In the genomic region with DNA sequence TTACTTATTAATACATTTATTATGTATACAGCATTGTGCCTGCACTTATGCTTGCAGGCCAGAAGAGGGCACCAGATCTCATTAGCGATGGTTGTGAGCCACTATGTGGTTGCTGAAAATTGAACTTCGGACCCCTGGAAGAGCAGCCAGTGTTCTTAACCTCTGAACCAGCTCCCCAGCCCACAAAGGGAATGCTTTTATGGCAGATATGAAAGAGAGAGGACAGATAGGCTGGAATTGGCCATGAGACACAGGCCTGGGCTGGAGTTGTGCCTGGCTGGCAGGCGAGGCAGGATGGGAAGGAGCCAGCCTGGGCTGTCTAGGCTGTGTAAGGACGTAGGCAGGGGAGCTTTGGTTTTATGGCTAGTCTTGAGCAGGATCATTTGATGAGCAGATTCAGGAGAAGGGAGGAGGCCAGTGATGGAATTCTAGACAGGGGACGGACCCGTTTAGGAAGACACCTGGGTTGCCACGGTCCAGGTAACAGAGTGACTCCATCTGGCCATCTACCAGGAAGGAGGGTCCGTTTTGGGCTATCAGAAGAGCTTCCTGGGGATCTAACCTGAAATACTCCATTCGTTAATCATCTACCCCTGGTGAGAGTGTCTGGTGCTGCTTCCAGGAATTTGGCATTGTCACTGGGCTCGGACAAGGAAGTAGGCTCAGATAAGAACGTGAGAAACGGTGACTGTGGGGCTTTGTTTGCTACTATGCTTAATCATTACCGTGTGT, we compare ENCODE assay signal across 9 mouse cellular contexts. TPM values are rescaled to one million over a fixed set of nuclear protein-coding genes. Genes with fewer than 3 reads are reported as not detected.
DNase-seq lines count a peak whose midpoint lies in the region; ATAC-seq lines count a peak whose summit lies in the region.
"Had no signal": no experiment of that assay in that cellular context is flagged by ENCODE, and none has a peak within 500 bp of the region (broad histone marks: within the 10 kb centered on the region; RNA-seq: fewer than 3 reads in every experiment).

No protein-coding gene starts in this region.

- 32% methylated on average over 13 of the region's 13 CpGs for WGBS in heart, embryonic 12.5 days
- 35% methylated on average over 13 of the region's 13 CpGs for WGBS in kidney, embryonic 16.5 days

- no peaks in the 10 kb centered on the region for H3K9me3 ChIP-seq in heart, embryonic 12.5 days (replicated peaks)
- H3K9me3 ChIP-seq in kidney, embryonic 16.5 days (ENCODE audit: low read length) = no peaks in the 10 kb centered on the region

- H3K27ac ChIP-seq in heart, embryonic 12.5 days (ENCODE audit: poor library complexity, severe bottlenecking) = no peak overlapping the region
- peak overlapping the region; percentile 91 for H3K27ac ChIP-seq in kidney, embryonic 16.5 days (ENCODE audit: low read length)

- no peak overlapping the region for H3K9ac ChIP-seq in heart, embryonic 12.5 days
- peak overlapping the region; percentile 5; the same call in 1 of the 2 replicates for H3K9ac ChIP-seq in kidney, embryonic 16.5 days (replicated peaks; ENCODE audit: low read length)

- peak; percentile 27 for DNase-seq in spleen, adult 12 weeks (ENCODE audit: low spot score)
- DNase-seq in spleen, postnatal 36 days (ENCODE audit: low spot score in 2 of 2) = no peak
- DNase-seq in cerebellum, adult 8-10 months = peak; percentile 28
- peak; percentile 50 for DNase-seq in lung, postnatal 36 days
- no peak for DNase-seq in gastrocnemius, postnatal 36 days

- peak overlapping the region; percentile 77 for H3K4me2 ChIP-seq in heart, embryonic 12.5 days
- H3K4me2 ChIP-seq in kidney, embryonic 16.5 days (replicated peaks; ENCODE audit: low read depth, low read length) = peak overlapping the region; percentile 81

- H3K36me3 ChIP-seq in heart, embryonic 12.5 days = peaks cover 21% of the 10 kb centered on the region
- peaks cover 20% of the 10 kb centered on the region for H3K36me3 ChIP-seq in kidney, embryonic 16.5 days (ENCODE audit: insufficient read depth, low read length)

- H3K4me1 ChIP-seq in heart, embryonic 12.5 days (replicated peaks) = peaks cover 14% of the 10 kb centered on the region
- H3K4me1 ChIP-seq in kidney, embryonic 16.5 days (ENCODE audit: insufficient read depth, low read length) = peaks cover 14% of the 10 kb centered on the region

- H3K27me3 ChIP-seq in heart, embryonic 12.5 days (replicated peaks) = no peaks in the 10 kb centered on the region
- no peaks in the 10 kb centered on the region for H3K27me3 ChIP-seq in kidney, embryonic 16.5 days (ENCODE audit: insufficient read depth, low read length)

- intact Hi-C loops in gastrocnemius, postnatal 36 days (cut with DNase I) = loop anchor here (2.0 to 10.0 kb wide), 4 partner anchors 46 to 266 kb away; a partner anchor contains a TSS

- ATAC-seq in heart, embryonic 12.5 days (ENCODE audit: insufficient number of reproducible peaks, low FRiP score) = 0 out of 2 replicates have a peak, but pooled peaks have one; percentile 31
- ATAC-seq in kidney, embryonic 16.5 days (ENCODE audit: low FRiP score, low TSS enrichment) = peak; percentile 21
- ATAC-seq in megakaryocyte progenitor cell, adult 5-6 weeks (replicated peaks; ENCODE audit: poor library complexity) = no peak

- H3K4me3 ChIP-seq in heart, embryonic 12.5 days = peak overlapping the region; percentile 99; the same call in 1 of the 2 replicates
- no peak overlapping the region for H3K4me3 ChIP-seq in kidney, embryonic 16.5 days (ENCODE audit: low read length)

RNA-seq across cellular contexts. Expression of a gene that starts 1.0 kb away (rescaled TPM):
- polyA plus RNA-seq in heart, embryonic 12.5 days (2016; fragmentation: Nextera tagmentation; extraction: Ambion mirVana) = 2.5 TPM in 2 replicates
- 4.0 and 4.1 TPM in 2 replicates for polyA plus RNA-seq in kidney, embryonic 16.5 days (2015; fragmentation: Nextera tagmentation; extraction: Ambion mirVana)
- total RNA-seq in gastrocnemius, postnatal 36 days (2021) = 1 to 10 TPM; 5.1 to 5.9 TPM
- 4.7 and 5.1 TPM in 2 replicates for total RNA-seq in megakaryocyte progenitor cell, adult 5-6 weeks (2015)
- 2.0 and 3.0 TPM in 2 replicates for total RNA-seq in megakaryocyte progenitor cell, adult 5-6 weeks (2017)

RNA-seq across cellular contexts. Expression of a gene that starts 13.2 kb away (rescaled TPM):
- polyA plus RNA-seq in heart, embryonic 12.5 days (2016; fragmentation: Nextera tagmentation; extraction: Ambion mirVana) = 22.2 and 23.4 TPM in 2 replicates
- 10.7 and 11.9 TPM in 2 replicates for polyA plus RNA-seq in kidney, embryonic 16.5 days (2015; fragmentation: Nextera tagmentation; extraction: Ambion mirVana)
- total RNA-seq in gastrocnemius, postnatal 36 days (2021) = under 1 TPM; 0.13 to 0.15 TPM
- total RNA-seq in megakaryocyte progenitor cell, adult 5-6 weeks (2015) = not detected in 2 replicates
- total RNA-seq in megakaryocyte progenitor cell, adult 5-6 weeks (2017) = not detected in 2 replicates
- total RNA-seq: hematopoietic stem cell, adult 5-6 weeks had no signal

RNA-seq across cellular contexts. Expression of a gene that starts 14.0 kb away (rescaled TPM):
- 4.4 and 16.9 TPM in 2 replicates for polyA plus RNA-seq in heart, embryonic 12.5 days (2016; fragmentation: Nextera tagmentation; extraction: Ambion mirVana)
- 1.7 and 2.0 TPM in 2 replicates for polyA plus RNA-seq in kidney, embryonic 16.5 days (2015; fragmentation: Nextera tagmentation; extraction: Ambion mirVana)
- total RNA-seq in gastrocnemius, postnatal 36 days (2021) = not detected
- 1.2 TPM in 1 of 2 replicates, not detected in the other for total RNA-seq in megakaryocyte progenitor cell, adult 5-6 weeks (2015)
- not detected in 2 replicates for total RNA-seq in megakaryocyte progenitor cell, adult 5-6 weeks (2017)
- total RNA-seq: hematopoietic stem cell, adult 5-6 weeks had no signal

RNA-seq across cellular contexts. Expression of a gene that starts 21.2 kb away (rescaled TPM):
- polyA plus RNA-seq in heart, embryonic 12.5 days (2016; fragmentation: Nextera tagmentation; extraction: Ambion mirVana) = not detected in 2 replicates
- 0.22 and 0.23 TPM in 2 replicates for polyA plus RNA-seq in kidney, embryonic 16.5 days (2015; fragmentation: Nextera tagmentation; extraction: Ambion mirVana)
- total RNA-seq in gastrocnemius, postnatal 36 days (2021) = under 1 TPM; 0.05 to 0.10 TPM
- total RNA-seq in megakaryocyte progenitor cell, adult 5-6 weeks (2015) = not detected in 2 replicates
- total RNA-seq in megakaryocyte progenitor cell, adult 5-6 weeks (2017) = not detected in 2 replicates
- total RNA-seq: hematopoietic stem cell, adult 5-6 weeks had no signal

RNA-seq across cellular contexts. Expression of a gene that starts 21.3 kb away (rescaled TPM):
- polyA plus RNA-seq in heart, embryonic 12.5 days (2016; fragmentation: Nextera tagmentation; extraction: Ambion mirVana) = not detected in 2 replicates
- polyA plus RNA-seq in kidney, embryonic 16.5 days (2015; fragmentation: Nextera tagmentation; extraction: Ambion mirVana) = 0.42 and 0.72 TPM in 2 replicates
- not detected for total RNA-seq in gastrocnemius, postnatal 36 days (2021)
- total RNA-seq in megakaryocyte progenitor cell, adult 5-6 weeks (2015) = not detected in 2 replicates
- total RNA-seq in megakaryocyte progenitor cell, adult 5-6 weeks (2017) = not detected in 2 replicates
- total RNA-seq: hematopoietic stem cell, adult 5-6 weeks had no signal

Comparison
In these comparisons a context has a peak if more than half of its experiments do, and no peak if none do; other contexts are left out.
1. DNase-seq: peak in spleen, adult 12 weeks (single experiment), cerebellum, adult 8-10 months (single experiment) and lung, postnatal 36 days (single experiment); none in spleen, postnatal 36 days (0 of 2) and gastrocnemius, postnatal 36 days (0 of 2).